Comparison of ENCODE assay signal across 18 mouse cellular contexts in genomic region chr15:95895699-95896098, GRCm38 (mm10).
"Had no signal": no experiment of that assay in that cellular context is flagged by ENCODE, and none has a peak within 500 bp of the region (broad histone marks: within the 10 kb centered on the region; RNA-seq: fewer than 3 reads in every experiment).

No protein-coding gene starts in this region.

- H3K4me2 ChIP-seq: limb, embryonic 12.5 days; liver, embryonic 13.5 days; lung, embryonic 15.5 days; midbrain, embryonic 11.5 days; midbrain, embryonic 15.5 days; neural tube, embryonic 13.5 days; stomach, embryonic 15.5 days had no signal

- H3K4me1 ChIP-seq: lung, embryonic 15.5 days; midbrain, embryonic 15.5 days; stomach, embryonic 15.5 days had no signal

- H3K9ac ChIP-seq: limb, embryonic 12.5 days; liver, embryonic 13.5 days; lung, embryonic 15.5 days; midbrain, embryonic 15.5 days; neural tube, embryonic 13.5 days; stomach, embryonic 15.5 days had no signal

- DNase-seq: kidney, adult 11 months; kidney, adult 9 months; kidney, postnatal 36 days; liver, embryonic 13.5 days; lung, postnatal 4 days; retina, postnatal 1 day; right cerebral cortex, postnatal 14 days; thymus, adult 2 months; thymus, postnatal 36 days had no signal

- H3K36me3 ChIP-seq: liver, embryonic 13.5 days had no signal

- H3K27me3 ChIP-seq: limb, embryonic 12.5 days; liver, embryonic 13.5 days; lung, embryonic 15.5 days; megakaryocyte, embryonic 14.5 days; midbrain, embryonic 15.5 days; neural tube, embryonic 13.5 days; stomach, embryonic 15.5 days had no signal

- H3K9me3 ChIP-seq: limb, embryonic 12.5 days; liver, embryonic 13.5 days; lung, embryonic 15.5 days; megakaryocyte, embryonic 14.5 days; midbrain, embryonic 15.5 days; neural tube, embryonic 13.5 days; stomach, embryonic 15.5 days had no signal

- ATAC-seq: midbrain, embryonic 15.5 days had no signal

- H3K27ac ChIP-seq: kidney, postnatal 0 days; layer of hippocampus, adult 2 months; limb, embryonic 12.5 days; liver, embryonic 13.5 days; lung, embryonic 15.5 days; midbrain, embryonic 15.5 days; neural tube, embryonic 13.5 days; stomach, embryonic 15.5 days had no signal

- H3K4me3 ChIP-seq: layer of hippocampus, adult 2 months; limb, embryonic 12.5 days; liver, embryonic 13.5 days; lung, embryonic 15.5 days; megakaryocyte, embryonic 14.5 days; midbrain, embryonic 15.5 days; neural tube, embryonic 13.5 days; stomach, embryonic 15.5 days had no signal
